Mouse (Mus musculus) layer of hippocampus, adult 2 months (tissue): ENCODE results near the gene Olfr801. TPM values are rescaled to one million over a fixed set of nuclear protein-coding genes. Genes with fewer than 3 reads are reported as not detected.

Experiments used
- DNase-seq, 2 experiments: peaks; one replicate each; pipeline ENCODE4 v3.0.0; 2022; ENCODE audit warnings: low spot score in 2 of 2
- H3K27ac ChIP-seq: fragments of 200-600 bp; 2 replicates; pipeline ENCODE4 v1.8.1; 2022
- H3K4me3 ChIP-seq: fragments of 200-600 bp; 2 replicates; pipeline ENCODE4 v1.8.1; 2022; ENCODE audit warnings: mild to moderate bottlenecking
- CTCF ChIP-seq: fragments of 200-600 bp; conservative IDR thresholded peaks from 2 replicates; pipeline ENCODE4 v1.8.1; 2022; ENCODE audit warnings: antibody characterized with exemption, mild to moderate bottlenecking, moderate library complexity
- long read RNA-seq, 2 experiments: library from polyadenylated mRNA; stranded (forward); transcript quantifications; one replicate each; pipeline ENCODE4 v2.0.0; 2021; ENCODE audit warnings: borderline mapping rate in 2 of 2
- total RNA-seq, 2 experiments: library from RNA; stranded (reverse); gene quantifications; 2 replicates each; pipeline ENCODE4 v1.2.3; 2021

Gene Olfr801
- not detected for total RNA-seq
- long read RNA-seq, experiment 1: 0 reads
- long read RNA-seq, experiment 2: 0 reads

DNA sequence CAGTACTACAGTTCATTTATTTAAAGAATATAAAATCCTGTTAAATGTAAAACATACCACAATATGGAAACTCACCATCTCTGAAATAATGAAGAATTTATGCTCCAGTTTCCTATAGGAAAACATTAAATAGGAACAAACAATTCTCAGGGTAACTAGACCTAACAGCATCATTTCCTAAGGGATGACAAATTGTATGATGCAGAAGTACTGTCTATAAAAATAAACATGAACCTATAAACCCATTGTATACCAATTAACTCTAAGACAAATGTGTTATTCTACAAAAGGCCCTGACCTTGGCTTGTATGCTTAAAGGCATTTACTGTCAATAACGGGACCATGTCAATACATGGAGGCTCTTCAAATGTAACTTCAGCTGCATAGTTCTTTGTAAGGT lies at the start of gene Olfr801:
TSS of gene Olfr801 (minus strand) at position 101 of the 400 bp plus-strand sequence.
- Histone ChIP-seq H3K4me3 (no peak within 1 kb of the TSS), H3K27ac (no peak within 1 kb of the TSS)
- no peak for TF ChIP-seq CTCF
- DNase-seq: no peak

DNA sequence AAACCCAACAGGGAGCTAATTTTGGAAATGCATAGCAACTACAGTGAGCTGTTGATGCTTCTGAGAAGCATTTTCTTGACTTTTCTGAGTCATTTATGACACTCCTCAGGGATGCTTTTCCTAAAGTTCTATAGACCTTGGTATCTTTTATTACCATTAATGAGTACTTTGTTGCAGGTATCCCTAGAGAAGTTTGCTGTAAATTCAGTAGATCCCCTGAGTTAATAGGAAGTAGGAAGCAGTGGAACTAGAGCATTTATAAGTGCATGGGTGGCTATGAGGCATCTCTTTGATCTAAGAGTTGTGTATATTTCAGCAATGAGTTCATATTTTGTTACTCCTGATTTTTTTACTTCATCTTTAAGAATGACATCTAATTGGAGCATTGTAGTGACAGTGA lies 29.2 kb upstream of the Olfr801 start, which contains the start of gene Olfr804:
TSS of gene Olfr804 (plus strand) at position 301 of the 400 bp plus-strand sequence.
- Histone ChIP-seq H3K4me3 (no peak within 1 kb of the TSS), H3K27ac (no peak within 1 kb of the TSS)
- DNase-seq: no peak
- no peak for TF ChIP-seq CTCF

DNA sequence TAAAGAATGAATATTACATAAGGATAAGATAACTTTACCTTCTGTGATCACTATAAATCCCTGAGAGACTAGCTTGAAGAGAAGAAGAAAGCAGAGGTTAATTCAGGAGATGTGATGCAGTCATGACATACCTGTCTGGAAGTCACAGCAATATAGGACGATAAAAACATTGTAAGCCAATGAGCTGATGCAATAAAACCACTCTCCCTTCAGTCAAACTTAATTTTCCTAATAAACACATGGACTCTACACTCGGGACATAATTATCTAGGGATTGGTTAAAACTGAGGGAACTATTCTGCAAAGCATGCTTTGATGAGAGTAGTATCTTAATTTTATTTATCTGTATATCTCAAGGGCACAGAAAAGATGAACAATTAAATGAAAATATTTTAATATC lies 20.5 kb upstream of the Olfr801 start, which contains the start of gene Olfr803:
TSS of gene Olfr803 (minus strand) at position 101 of the 400 bp plus-strand sequence.
- no peak within 1 kb of the TSS for H3K27ac ChIP-seq
- no peak for TF ChIP-seq CTCF
- DNase-seq: no peak
- H3K4me3 ChIP-seq: no peak within 1 kb of the TSS

DNA sequence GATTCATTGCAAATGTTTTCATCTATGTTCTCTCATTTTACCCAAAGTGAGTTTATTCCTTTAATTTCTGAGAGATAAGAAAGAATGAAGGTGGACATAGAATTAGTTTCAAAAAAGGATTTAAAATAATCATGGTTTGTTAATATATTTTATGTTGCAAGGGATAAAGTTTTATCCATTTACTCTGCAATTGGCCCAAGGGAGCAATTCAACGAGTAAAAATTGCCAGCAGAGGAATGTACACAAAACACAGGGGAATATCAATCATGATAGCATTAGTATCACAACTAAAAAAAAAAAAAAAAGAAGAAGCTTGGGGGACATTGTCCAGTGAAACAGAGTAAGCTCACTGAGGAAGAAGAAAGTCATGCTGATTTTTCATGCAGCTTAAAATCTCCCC lies 14.4 kb upstream of the Olfr801 start, which contains the start of gene Olfr802:
TSS of gene Olfr802 (minus strand) at position 101 of the 400 bp plus-strand sequence.
- no peak for DNase-seq
- no peak for TF ChIP-seq CTCF
- no peak within 1 kb of the TSS for H3K4me3 ChIP-seq
- no peak within 1 kb of the TSS for H3K27ac ChIP-seq

DNA sequence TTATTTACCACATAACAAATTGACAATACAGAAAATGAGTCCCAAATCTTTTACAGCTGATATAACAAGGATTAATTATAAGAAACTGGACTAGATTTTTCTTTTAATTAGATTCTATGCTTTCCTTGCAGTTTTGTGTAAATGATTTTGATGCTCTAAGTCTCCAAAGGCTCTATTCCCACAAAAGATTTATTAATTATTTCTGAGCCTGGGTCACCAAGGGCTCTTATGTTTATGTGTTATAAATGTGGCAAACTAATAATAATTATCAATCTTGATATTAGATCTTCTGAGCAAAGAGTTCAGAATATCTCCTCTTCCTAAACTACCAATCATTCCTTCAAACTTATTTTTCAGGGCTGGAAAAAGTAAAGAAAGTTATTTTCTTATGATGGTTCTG lies 16.3 kb downstream of the Olfr801 start, which contains the start of gene Olfr800:
TSS of gene Olfr800 (plus strand) at position 301 of the 400 bp plus-strand sequence.
- no peak within 1 kb of the TSS for H3K27ac ChIP-seq
- DNase-seq: no peak
- no peak for TF ChIP-seq CTCF

DNA sequence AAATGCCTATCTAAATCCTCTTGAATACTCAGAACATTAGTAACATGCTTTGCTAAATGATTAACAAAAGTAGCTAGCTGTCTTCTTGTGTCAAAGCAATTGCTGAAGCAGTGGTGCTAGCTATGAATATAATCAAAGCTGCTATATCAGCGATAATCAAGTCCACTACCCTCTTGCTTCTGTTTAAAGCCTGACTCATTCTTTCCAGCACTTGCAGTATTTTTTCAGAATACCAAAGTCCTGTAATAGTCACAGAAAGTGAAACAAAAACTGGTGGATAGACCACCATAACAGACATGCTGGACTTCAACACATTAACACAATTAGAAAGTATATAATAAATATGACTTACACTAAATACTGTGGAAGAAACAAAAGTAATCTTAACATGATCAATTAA lies 21.9 kb downstream of the Olfr801 start:
- DNase-seq: no peak
- Histone ChIP-seq H3K4me3 (no peak overlapping the region), H3K27ac (no peak overlapping the region)
- no peak for TF ChIP-seq CTCF

More for the DNA sequence above, 16.3 kb downstream of the Olfr801 start, which contains the start of gene Olfr800:
- H3K4me3 ChIP-seq: no peak within 1 kb of the TSS

DNA sequence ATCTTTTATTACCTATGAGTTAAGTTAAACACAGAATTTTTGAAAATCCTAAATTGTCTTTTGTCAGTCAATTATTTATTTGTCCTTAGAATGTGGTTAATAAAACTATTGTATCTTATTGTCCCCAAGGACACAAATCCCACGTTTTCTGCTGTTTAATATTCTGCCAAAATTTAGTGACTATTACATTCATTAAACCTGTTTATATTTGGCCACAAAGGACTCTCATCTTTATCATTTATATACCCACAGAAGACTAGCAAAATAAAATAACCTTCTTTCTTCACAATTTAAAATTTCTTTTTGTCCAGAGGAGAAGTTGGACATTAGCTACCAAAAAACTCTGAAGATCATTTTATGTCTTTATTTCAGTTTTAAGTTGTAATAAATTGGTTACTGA lies 36.5 kb downstream of the Olfr801 start, which contains the start of gene Olfr799:
TSS of gene Olfr799 (plus strand) at position 301 of the 400 bp plus-strand sequence.
- Histone ChIP-seq H3K4me3 (no peak within 1 kb of the TSS), H3K27ac (no peak within 1 kb of the TSS)
- TF ChIP-seq CTCF: no peak
- no peak for DNase-seq

DNA sequence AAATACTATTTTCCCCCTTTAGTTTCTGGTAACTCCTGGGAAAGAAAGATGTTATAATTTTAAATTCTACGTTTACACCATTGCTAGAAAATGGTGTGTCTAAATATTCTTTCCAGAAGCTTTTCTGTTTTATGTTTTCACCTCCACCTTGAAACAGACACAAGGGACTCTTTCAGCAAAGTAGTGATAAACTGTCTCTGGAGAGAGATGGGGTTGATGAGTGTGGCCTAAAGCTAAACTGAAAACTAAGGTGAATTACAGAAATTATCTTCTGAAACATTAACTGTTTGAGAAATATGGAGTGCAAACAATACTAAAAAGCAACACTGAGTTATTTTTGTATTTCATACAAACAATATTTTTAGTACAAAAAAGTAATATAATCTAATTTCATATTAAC lies 45.8 kb downstream of the Olfr801 start, which contains the start of gene Olfr798:
TSS of gene Olfr798 (minus strand) at position 101 of the 400 bp plus-strand sequence.
- Histone ChIP-seq H3K27ac (no peak within 1 kb of the TSS), H3K4me3 (no peak within 1 kb of the TSS)
- no peak for TF ChIP-seq CTCF
- no peak for DNase-seq

DNA sequence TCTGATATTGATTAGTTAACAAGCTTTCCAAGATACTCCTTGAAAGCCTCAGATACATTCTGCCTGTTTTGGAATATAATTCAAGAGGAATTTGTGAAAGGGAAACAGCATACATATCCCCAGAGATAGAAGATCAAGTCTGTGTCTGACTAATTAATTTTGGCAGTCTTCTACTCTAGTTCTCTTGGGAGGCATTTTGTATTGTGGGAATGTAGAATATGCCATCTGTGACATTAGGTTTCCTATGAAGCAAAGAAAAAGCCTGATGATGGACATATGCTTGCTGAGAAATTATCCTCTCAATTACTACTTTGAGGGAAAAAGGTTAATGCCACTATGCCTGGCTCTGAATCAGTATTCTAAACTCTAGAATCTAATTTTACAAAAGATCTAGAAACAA lies 50.4 kb downstream of the Olfr801 start:
- TF ChIP-seq CTCF: no peak
- no peak overlapping the region for H3K27ac ChIP-seq
- DNase-seq: no peak

DNA sequence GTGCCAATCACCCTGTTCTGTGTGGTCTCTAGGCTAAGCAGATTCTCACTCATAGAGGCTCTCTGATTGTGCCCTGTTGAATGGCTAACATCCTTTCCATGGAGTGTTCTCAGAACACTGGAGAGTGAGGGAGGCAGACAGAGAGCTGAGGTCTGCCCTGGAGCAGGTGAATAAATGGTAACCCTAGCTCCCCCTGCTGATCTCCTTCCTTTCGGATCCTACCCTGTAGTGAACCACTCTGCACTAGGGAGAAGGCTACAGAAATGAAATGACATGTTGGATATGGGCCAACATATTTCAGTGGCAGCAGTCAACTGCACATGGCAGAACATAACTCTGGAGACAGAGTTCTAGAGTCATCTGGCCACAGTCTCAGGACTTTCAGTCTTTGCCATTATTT lies 51.9 kb downstream of the Olfr801 start:
- no peak for DNase-seq
- Histone ChIP-seq H3K27ac (no peak overlapping the region), H3K4me3 (no peak overlapping the region)
- no peak for TF ChIP-seq CTCF

More for the DNA sequence above, 50.4 kb downstream of the Olfr801 start:
- H3K4me3 ChIP-seq: no peak overlapping the region

Other genes with a start within 250 kb of the Olfr801 start
- not detected for gene Olfr786, start 246.6 kb downstream of the Olfr801 start, total RNA-seq
- gene Olfr787, start 212.0 kb downstream of the Olfr801 start, total RNA-seq: not detected
- gene Olfr788, start 202.9 kb downstream of the Olfr801 start, total RNA-seq: not detected
- gene Olfr789, start 189.1 kb downstream of the Olfr801 start, total RNA-seq: not detected
- gene Olfr790, start 175.4 kb downstream of the Olfr801 start, total RNA-seq: not detected
- gene Olfr791, start 152.1 kb downstream of the Olfr801 start, total RNA-seq: not detected
- gene Olfr792, start 134.7 kb downstream of the Olfr801 start, total RNA-seq: not detected
- gene Olfr794, start 106.2 kb downstream of the Olfr801 start, total RNA-seq: not detected
- not detected for gene Olfr796, start 61.3 kb downstream of the Olfr801 start, total RNA-seq
- not detected for gene Olfr798, start 45.9 kb downstream of the Olfr801 start, total RNA-seq
- not detected for gene Olfr799, start 36.4 kb downstream of the Olfr801 start, total RNA-seq
- gene Olfr800, start 16.2 kb downstream of the Olfr801 start, total RNA-seq: not detected
- not detected for gene Olfr802, start 14.3 kb upstream of the Olfr801 start, total RNA-seq
- gene Olfr803, start 20.4 kb upstream of the Olfr801 start, total RNA-seq: not detected
- gene Olfr804, start 29.3 kb upstream of the Olfr801 start, total RNA-seq: not detected
- gene Olfr805, start 55.5 kb upstream of the Olfr801 start, total RNA-seq: not detected
- not detected for gene Olfr806, start 68.1 kb upstream of the Olfr801 start, total RNA-seq
- gene Olfr807, start 83.9 kb upstream of the Olfr801 start, total RNA-seq: not detected
- gene Olfr808, start 91.6 kb upstream of the Olfr801 start, total RNA-seq: not detected
- not detected for gene Olfr809, start 100.8 kb upstream of the Olfr801 start, total RNA-seq
- gene Olfr810, start 121.1 kb upstream of the Olfr801 start, total RNA-seq: not detected
- gene Olfr811, start 130.5 kb upstream of the Olfr801 start, total RNA-seq: not detected
- not detected for gene Olfr812, start 172.2 kb upstream of the Olfr801 start, total RNA-seq
- not detected for gene Olfr813, start 181.5 kb upstream of the Olfr801 start, total RNA-seq
- gene Olfr814, start 206.0 kb upstream of the Olfr801 start, total RNA-seq: not detected
- gene Olfr815, start 232.0 kb upstream of the Olfr801 start, total RNA-seq: not detected
- not detected for gene Olfr816, start 241.7 kb upstream of the Olfr801 start, total RNA-seq